Mouse (Mus musculus) erythroblast, embryonic 14.5 days (primary cell): ENCODE results near the gene Megf8.

Source experiments
- GATA1 ChIP-seq: IDR thresholded peaks from 2 replicates; pipeline ENCODE4 v1.6.1; 2012; ENCODE audit warnings: low read length, inconsistent platforms, mixed read lengths
- TAL1 ChIP-seq: IDR thresholded peaks from 3 replicates; pipeline ENCODE4 v1.6.1; 2012; ENCODE audit warnings: low read length, inconsistent platforms, mixed read lengths

DNA sequence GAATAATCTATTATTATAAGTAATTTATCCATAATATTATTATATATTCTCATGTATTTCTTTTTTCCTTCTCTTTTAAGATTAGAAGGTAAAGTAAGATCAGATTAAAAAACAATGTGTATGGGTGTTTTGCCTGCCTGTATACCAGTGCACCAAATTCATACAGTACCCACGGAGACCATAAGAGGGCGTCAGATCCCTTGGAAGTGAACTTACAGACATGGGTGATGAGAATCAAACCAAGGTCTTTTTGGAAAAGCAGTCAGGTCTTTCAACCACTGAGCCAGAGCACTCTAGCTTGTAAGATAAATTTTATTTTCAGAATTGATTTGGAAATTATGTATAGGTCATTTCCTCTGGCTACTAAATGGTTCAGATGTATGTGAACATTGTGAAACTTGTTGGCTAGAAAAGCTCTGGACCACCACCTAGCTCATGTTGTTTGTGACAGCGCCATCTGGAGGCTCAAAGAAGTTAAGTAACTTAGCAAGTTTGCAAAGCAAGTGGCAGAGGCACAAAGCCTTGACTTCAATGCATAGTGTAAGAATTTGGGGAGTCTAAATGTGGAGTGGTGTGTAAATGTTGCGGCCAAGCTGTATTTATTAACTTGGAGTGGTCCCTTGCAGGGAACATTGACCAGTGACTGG, 92.3 kb downstream of the Megf8 start:
- TF ChIP-seq TAL1 (no peak), GATA1 (no peak)
